Mouse (Mus musculus) cerebellum, adult 2 months (tissue): Measurements from ENCODE around the gene Fgfr2. TPM values are rescaled to one million over a fixed set of nuclear protein-coding genes. Genes with fewer than 3 reads are reported as not detected.

Source experiments
- DNase-seq, 2 experiments: peaks; one replicate each; pipeline ENCODE4 v3.0.0; 2021
- H3K27ac ChIP-seq: fragments of 200-500 bp; 2 replicates; pipeline ENCODE4 v1.5.1; 2012; ENCODE audit warnings: low read length, control low read depth, inconsistent platforms; ENCODE audit not compliant: insufficient read depth
- H3K27me3 ChIP-seq: fragments of 200-500 bp; 2 replicates; pipeline ENCODE4 v1.6.1; 2012; ENCODE audit warnings: inconsistent platforms, mild to moderate bottlenecking, low read length, moderate library complexity; ENCODE audit not compliant: control insufficient read depth, insufficient read depth
- H3K4me1 ChIP-seq: fragments of 200-500 bp; 2 replicates; pipeline ENCODE4 v1.6.1; 2011; ENCODE audit warnings: low read length; ENCODE audit not compliant: control insufficient read depth, insufficient read depth
- H3K4me3 ChIP-seq: fragments of 200-500 bp; replicated peaks from 2 replicates; pipeline ENCODE3; 2011; ENCODE audit warnings: mild to moderate bottlenecking, low read depth, low read length, control low read depth; ENCODE audit not compliant: insufficient read depth
- CTCF ChIP-seq: fragments of 200-500 bp; IDR thresholded peaks from 2 replicates; pipeline ENCODE4 v1.5.1; 2011; ENCODE audit warnings: low read depth, mild to moderate bottlenecking, control low read depth, low read length, moderate library complexity, borderline replicate concordance; ENCODE audit not compliant: insufficient read depth
- POLR2A ChIP-seq: fragments of 200-500 bp; IDR thresholded peaks from 2 replicates; pipeline ENCODE4 v1.6.1; 2011; ENCODE audit warnings: low read length, control low read depth, borderline replicate concordance; ENCODE audit not compliant: insufficient read depth
- WGBS: fragments of 180-500 bp; shearing (Covaris S2); methylation state at CpG from one replicate; pipeline ENCODE4 v1.1.7; 2018; 5-methylcytosine and 5-hydroxymethylcytosine counted together
- polyA plus RNA-seq: library from polyadenylated mRNA; depleted of rRNA; stranded (reverse); fragments of >200 nt; gene quantifications from 2 replicates; pipeline ENCODE4 v1.2.3, GENCODE M21; 2012

Fgfr2 gene
- polyA plus RNA-seq, 1 experiment = 95.3 TPM

GRCm38 (mm10) chr7:133044721-133045120, 78.4 kb downstream of the Fgfr2 start:
- no peak for DNase-seq
- WGBS = 64% methylated on average over 4 of the region's 4 CpGs
- no peak for TF ChIP-seq CTCF
- TF ChIP-seq POLR2A = no peak
- H3K27ac ChIP-seq = no peak overlapping the region
- H3K27me3 ChIP-seq = no peaks in the 10 kb centered on the region
- peaks cover 28% of the 10 kb centered on the region for H3K4me1 ChIP-seq
- no peak overlapping the region for H3K4me3 ChIP-seq

- Histone ChIP-seq H3K4me3 (no peak overlapping the region), H3K4me1 (peaks cover 19% of the 10 kb centered on the region), H3K27me3 (no peaks in the 10 kb centered on the region), H3K27ac (no peak overlapping the region)
- TF ChIP-seq CTCF (no peak), POLR2A (no peak)
- WGBS = 89% methylated on average over 3 of the region's 3 CpGs
- no peak for DNase-seq
Observed at GRCm38 (mm10) chr7:133041784-133042183, 81.4 kb downstream of the Fgfr2 start.

- no peaks in the 10 kb centered on the region for H3K27me3 ChIP-seq
- peaks cover 17% of the 10 kb centered on the region for H3K4me1 ChIP-seq
- H3K27ac ChIP-seq = no peak overlapping the region
- DNase-seq = no peak
- TF ChIP-seq CTCF = no peak
- no peak for TF ChIP-seq POLR2A
- no peak overlapping the region for H3K4me3 ChIP-seq
- WGBS = 88% methylated on average over 3 of the region's 3 CpGs
Observed at GRCm38 (mm10) chr7:133040688-133041345, 82.3 kb downstream of the Fgfr2 start.

GRCm38 (mm10) chr7:133039556-133040255, 83.4 kb downstream of the Fgfr2 start:
- DNase-seq = no peak
- Histone ChIP-seq H3K4me1 (peaks cover 12% of the 10 kb centered on the region), H3K27me3 (no peaks in the 10 kb centered on the region), H3K27ac (no peak overlapping the region), H3K4me3 (no peak overlapping the region)
- WGBS = 76% methylated on average over 3 of the region's 3 CpGs
- TF ChIP-seq CTCF = no peak
- TF ChIP-seq POLR2A = no peak

GRCm38 (mm10) chr7:133037618-133038017, 85.5 kb downstream of the Fgfr2 start:
- no peaks in the 10 kb centered on the region for H3K27me3 ChIP-seq
- H3K4me1 ChIP-seq = peaks cover 22% of the 10 kb centered on the region
- no peak for TF ChIP-seq POLR2A
- TF ChIP-seq CTCF = no peak
- DNase-seq = no peak
- H3K4me3 ChIP-seq = no peak overlapping the region
- WGBS = 40% methylated on average over 4 of the region's 4 CpGs
- no peak overlapping the region for H3K27ac ChIP-seq

- H3K4me1 ChIP-seq = peaks cover 23% of the 10 kb centered on the region
- H3K27me3 ChIP-seq = no peaks in the 10 kb centered on the region
- H3K27ac ChIP-seq = no peak overlapping the region
- no peak for DNase-seq
- WGBS = 76% methylated on average over 5 of the region's 5 CpGs
- no peak overlapping the region for H3K4me3 ChIP-seq
- TF ChIP-seq POLR2A (no peak), CTCF (no peak)
Observed at GRCm38 (mm10) chr7:133037217-133037616, 85.9 kb downstream of the Fgfr2 start.

- Histone ChIP-seq H3K4me3 (no peak overlapping the region), H3K27ac (no peak overlapping the region), H3K4me1 (peaks cover 23% of the 10 kb centered on the region), H3K27me3 (no peaks in the 10 kb centered on the region)
- no peak for DNase-seq
- TF ChIP-seq CTCF (no peak), POLR2A (no peak)
Observed at GRCm38 (mm10) chr7:133035901-133036300, 87.2 kb downstream of the Fgfr2 start.

GRCm38 (mm10) chr7:133032589-133033203, 90.5 kb downstream of the Fgfr2 start:
- H3K27ac ChIP-seq = no peak overlapping the region
- TF ChIP-seq CTCF = peak; percentile 91
- TF ChIP-seq POLR2A = no peak
- H3K4me1 ChIP-seq = peaks cover 15% of the 10 kb centered on the region
- H3K4me3 ChIP-seq = no peak overlapping the region
- DNase-seq = peak; percentile 68 to 75
- no peaks in the 10 kb centered on the region for H3K27me3 ChIP-seq
- WGBS = 37% methylated on average over 9 of the region's 9 CpGs
